Comparison of ENCODE assay signal across 20 mouse cellular contexts in the genomic region with DNA sequence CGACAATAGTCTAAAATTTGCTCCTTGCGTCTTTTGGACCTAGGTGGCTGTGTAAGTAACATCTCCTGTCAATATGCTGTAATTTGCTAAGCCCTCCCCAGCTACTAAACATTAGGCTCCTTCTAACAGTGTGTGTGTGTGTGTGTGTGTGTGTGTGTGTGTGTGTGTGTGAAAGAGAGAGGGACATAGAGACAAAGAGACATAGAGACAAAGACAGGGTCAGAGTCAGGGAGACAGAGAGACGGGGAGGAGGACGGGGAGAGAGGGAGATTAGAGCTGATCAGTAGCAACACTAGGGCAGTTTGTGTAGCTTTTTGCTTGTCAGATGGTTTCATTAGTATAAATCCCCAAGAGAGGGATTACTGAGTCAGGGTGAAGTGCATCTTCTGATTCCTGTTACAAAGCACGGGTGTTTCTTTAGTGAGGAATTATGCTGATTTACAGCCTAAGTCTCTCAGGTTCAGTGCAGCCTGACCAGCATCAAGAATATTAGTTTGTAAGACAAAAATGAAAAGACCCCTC.
"Had no signal": no experiment of that assay in that cellular context is flagged by ENCODE, and none has a peak within 500 bp of the region (broad histone marks: within the 10 kb centered on the region; RNA-seq: fewer than 3 reads in every experiment).

No protein-coding gene starts in this region.

- DNase-seq: kidney, adult 11 months; kidney, adult 8-10 months; kidney, postnatal 10 days; kidney, postnatal 4 days; left cerebral cortex, postnatal 4 days; liver, postnatal 0 days; lung, embryonic 14.5 days; right cerebral cortex, adult 18-20 months; right cerebral cortex, postnatal 14 days; spleen, adult 18-20 months; thymus, postnatal 25 days had no signal

- H3K4me3 ChIP-seq: intestine, embryonic 15.5 days; kidney, embryonic 15.5 days; limb, embryonic 12.5 days; limb, embryonic 15.5 days; stomach, embryonic 15.5 days had no signal

- H3K9me3 ChIP-seq: intestine, embryonic 15.5 days; kidney, embryonic 15.5 days; limb, embryonic 12.5 days; limb, embryonic 15.5 days; stomach, embryonic 15.5 days had no signal

- H3K27ac ChIP-seq: intestine, embryonic 15.5 days; limb, embryonic 12.5 days; limb, embryonic 15.5 days; liver, embryonic 14.5 days; macrophage; stomach, embryonic 15.5 days had no signal

- H3K27me3 ChIP-seq: intestine, embryonic 15.5 days; kidney, embryonic 15.5 days; limb, embryonic 12.5 days; limb, embryonic 15.5 days; stomach, embryonic 15.5 days had no signal

- ATAC-seq: intestine, embryonic 15.5 days; liver, postnatal 0 days; lung, postnatal 0 days had no signal

- H3K9ac ChIP-seq: intestine, embryonic 15.5 days; kidney, embryonic 15.5 days; limb, embryonic 12.5 days; limb, embryonic 15.5 days; liver, embryonic 14.5 days; liver, postnatal 0 days; lung, embryonic 14.5 days; stomach, embryonic 15.5 days had no signal

- H3K4me2 ChIP-seq: intestine, embryonic 15.5 days; kidney, embryonic 15.5 days; limb, embryonic 12.5 days; limb, embryonic 15.5 days; liver, embryonic 11.5 days; lung, embryonic 14.5 days; stomach, embryonic 15.5 days had no signal

- H3K36me3 ChIP-seq: intestine, embryonic 15.5 days; kidney, embryonic 15.5 days; limb, embryonic 12.5 days; limb, embryonic 15.5 days; stomach, embryonic 15.5 days had no signal
